Mouse (Mus musculus) heart, embryonic 13.5 days (tissue): ENCODE data around the gene Rnf43. TPM values are rescaled to one million over a fixed set of nuclear protein-coding genes. Genes with fewer than 3 reads are reported as not detected.
A peak's percentile ranks its signal among the peaks of the same experiment; 100 is the strongest.

Source experiments
- ATAC-seq: fragments of 200-750 bp; cut with Nextera tagmentation; 2 replicates; pipeline ENCODE4 v1.8.0; 2017; ENCODE audit warnings: moderate TSS enrichment; ENCODE audit not compliant: insufficient number of reproducible peaks, low FRiP score, low TSS enrichment; ENCODE audit errors: extremely low read depth
- H3K27ac ChIP-seq: fragments of 300-500 bp; sonication (generic); replicated peaks from 2 replicates; pipeline ENCODE4 v1.5.1; 2015; ENCODE audit warnings: moderate library complexity, mild to moderate bottlenecking, inconsistent platforms
- H3K27me3 ChIP-seq: fragments of 300-500 bp; sonication (generic); replicated peaks from 2 replicates; pipeline ENCODE4 v1.6.1; 2015; ENCODE audit warnings: mild to moderate bottlenecking, inconsistent platforms
- H3K36me3 ChIP-seq: fragments of 300-500 bp; sonication (generic); 2 replicates; pipeline ENCODE4 v1.6.1; 2015; ENCODE audit warnings: mild to moderate bottlenecking, inconsistent platforms
- H3K4me1 ChIP-seq: fragments of 300-500 bp; sonication (generic); 2 replicates; pipeline ENCODE4 v1.6.1; 2015; ENCODE audit warnings: inconsistent platforms
- H3K4me2 ChIP-seq: fragments of 300-500 bp; sonication (generic); 2 replicates; pipeline ENCODE4 v1.6.1; 2015; ENCODE audit warnings: inconsistent platforms, mild to moderate bottlenecking, moderate library complexity
- H3K4me3 ChIP-seq: fragments of 300-500 bp; sonication (generic); 2 replicates; pipeline ENCODE4 v1.5.1; 2015; ENCODE audit warnings: moderate library complexity, mild to moderate bottlenecking, inconsistent platforms
- H3K9ac ChIP-seq: fragments of 300-500 bp; sonication (generic); 2 replicates; pipeline ENCODE4 v1.6.1; 2015; ENCODE audit warnings: inconsistent platforms, mild to moderate bottlenecking, moderate library complexity
- H3K9me3 ChIP-seq: fragments of 300-500 bp; sonication (generic); 2 replicates; pipeline ENCODE4 v1.6.1; 2016; ENCODE audit warnings: inconsistent platforms
- WGBS: fragments of 180-500 bp; shearing (Covaris S2); methylation state at CpG from one replicate; pipeline ENCODE4 v1.1.7; 2015; ENCODE audit warnings: mixed read lengths; 5-methylcytosine and 5-hydroxymethylcytosine counted together
- polyA plus RNA-seq: library from polyadenylated mRNA; unstranded; fragments of >200 nt; fragmentation: Nextera tagmentation; extraction: Ambion mirVana; gene quantifications from 2 replicates; pipeline ENCODE4 v1.2.1, GENCODE M21; 2015

Gene Rnf43
- polyA plus RNA-seq, 1 experiment from 2014 or later = 1.6 TPM

DNA sequence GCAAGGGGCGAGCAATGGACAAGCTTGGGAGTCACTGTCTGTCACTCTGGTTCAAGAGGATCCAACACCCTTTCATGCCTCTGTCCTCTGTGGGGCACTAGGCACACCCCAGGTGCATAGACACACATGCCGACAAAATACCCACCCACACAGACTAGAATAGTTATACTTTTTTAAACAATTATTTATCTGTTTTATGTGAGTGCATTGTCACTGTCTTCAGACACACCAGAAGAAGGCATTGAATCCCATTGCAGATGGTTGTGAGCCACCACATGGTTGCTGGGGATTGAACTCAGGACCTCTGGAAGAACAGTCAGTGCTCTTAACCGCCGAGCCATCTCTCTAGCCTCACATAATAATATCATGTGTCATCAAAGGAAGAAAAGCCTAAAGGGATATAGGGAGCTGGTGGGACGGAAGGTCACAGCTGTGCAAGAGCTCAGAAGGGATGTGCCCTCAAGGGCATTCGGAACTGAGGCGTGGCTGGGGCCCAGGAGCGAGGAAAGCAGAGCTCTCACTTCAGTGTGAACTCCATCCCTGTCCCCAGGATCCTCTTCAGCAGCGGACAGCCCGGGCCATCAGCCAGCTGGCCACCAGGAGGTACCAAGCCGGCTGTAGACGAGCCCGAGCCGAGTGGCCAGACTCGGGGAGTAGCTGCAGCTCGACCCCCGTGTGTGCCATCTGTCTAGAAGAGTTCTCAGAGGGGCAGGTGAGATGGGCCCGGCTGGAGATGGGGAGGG, 66.5 kb downstream of the Rnf43 start:
- Histone ChIP-seq H3K4me2 (peak overlapping the region; percentile 20), H3K4me1 (peaks cover 49% of the 10 kb centered on the region), H3K9me3 (no peaks in the 10 kb centered on the region), H3K36me3 (no peaks in the 10 kb centered on the region), H3K27me3 (peaks cover 4% of the 10 kb centered on the region; the same call in 1 of the 2 replicates), H3K9ac (no peak overlapping the region), H3K27ac (no peak overlapping the region), H3K4me3 (no peak overlapping the region)
- 58% methylated on average over 18 of the region's 18 CpGs for WGBS
- no peak for ATAC-seq

- H3K9me3 ChIP-seq = no peaks in the 10 kb centered on the region
- ATAC-seq = no peak
- no peak overlapping the region for H3K9ac ChIP-seq
- H3K27ac ChIP-seq = 0 out of 2 replicates have a peak overlapping the region, but pooled peaks have one; percentile 9
- H3K36me3 ChIP-seq = no peaks in the 10 kb centered on the region
- 54% methylated on average over 13 of the region's 13 CpGs for WGBS
- peak overlapping the region; percentile 20 for H3K4me2 ChIP-seq
- H3K4me1 ChIP-seq = peaks cover 53% of the 10 kb centered on the region
- peaks cover 4% of the 10 kb centered on the region; the same call in 1 of the 2 replicates for H3K27me3 ChIP-seq
- no peak overlapping the region for H3K4me3 ChIP-seq
Measured at GRCm38 (mm10) chr11:87729593-87730185, 67.2 kb downstream of the Rnf43 start.

DNA sequence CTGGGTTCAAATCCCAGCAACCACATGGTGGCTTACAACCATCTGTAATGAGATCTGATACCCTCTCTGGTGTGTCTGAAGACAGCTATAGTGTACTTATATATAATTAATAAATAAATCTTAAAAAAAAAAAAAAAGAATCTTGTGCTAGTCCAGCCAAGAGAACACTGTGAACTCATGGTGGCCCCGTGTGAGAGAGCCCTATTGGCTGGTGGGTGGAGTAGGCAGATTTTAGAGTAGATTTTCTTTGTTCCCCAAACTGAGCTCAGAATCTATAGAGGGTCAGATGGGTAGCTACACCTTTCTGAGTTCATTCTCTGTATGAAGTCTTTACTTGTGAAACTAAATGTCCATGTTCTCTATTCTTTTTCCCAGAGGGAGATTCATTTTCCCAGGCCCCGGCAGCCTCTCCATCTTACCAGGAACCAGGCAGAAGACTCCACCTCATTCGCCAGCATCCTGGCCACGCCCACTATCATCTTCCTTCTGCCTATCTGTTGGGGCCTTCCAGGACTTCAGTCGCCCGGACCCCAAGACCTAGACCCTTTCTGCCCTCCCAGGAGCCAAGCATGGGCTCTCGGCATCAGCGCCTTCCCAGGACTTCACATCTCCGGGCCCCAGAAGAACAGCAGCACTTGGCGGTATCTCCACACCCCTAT, 68.3 kb downstream of the Rnf43 start:
- H3K27me3 ChIP-seq = peaks cover 4% of the 10 kb centered on the region; the same call in 1 of the 2 replicates
- H3K36me3 ChIP-seq = no peaks in the 10 kb centered on the region
- H3K4me2 ChIP-seq = no peak overlapping the region
- peaks cover 50% of the 10 kb centered on the region for H3K4me1 ChIP-seq
- 68% methylated on average over 10 of the region's 10 CpGs for WGBS
- H3K9me3 ChIP-seq = no peaks in the 10 kb centered on the region
- H3K27ac ChIP-seq = no peak overlapping the region
- ATAC-seq = no peak
- H3K4me3 ChIP-seq = no peak overlapping the region
- H3K9ac ChIP-seq = no peak overlapping the region

DNA sequence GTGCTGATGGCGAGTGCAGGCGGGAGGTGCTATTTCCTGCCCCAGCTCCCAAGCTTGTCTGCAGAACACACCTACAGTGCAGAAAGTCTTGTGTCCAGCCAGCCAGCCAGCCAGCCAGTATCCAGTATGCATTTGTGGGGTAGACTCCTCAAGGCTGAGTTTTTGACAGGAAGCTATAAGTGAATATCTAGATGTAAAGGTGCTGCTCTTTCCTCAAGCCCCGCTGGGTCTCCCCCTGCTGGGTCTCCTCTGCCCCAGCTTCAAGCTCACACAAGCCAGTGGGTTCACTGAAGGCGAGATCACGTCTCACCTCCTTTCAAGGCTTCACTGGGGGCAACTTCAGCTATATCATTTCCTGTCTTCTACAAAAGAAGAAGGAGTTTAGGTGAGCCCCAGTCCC, 71.8 kb downstream of the Rnf43 start:
- no peak overlapping the region for H3K27ac ChIP-seq
- H3K4me3 ChIP-seq = peak overlapping the region; percentile 20
- H3K9me3 ChIP-seq = no peaks in the 10 kb centered on the region
- peak overlapping the region; percentile 58 for H3K4me2 ChIP-seq
- H3K4me1 ChIP-seq = peaks cover 42% of the 10 kb centered on the region
- 40% methylated on average over 5 of the region's 5 CpGs for WGBS
- H3K36me3 ChIP-seq = peaks cover 5% of the 10 kb centered on the region; the same call in 1 of the 2 replicates
- no peak for ATAC-seq
- peak overlapping the region; percentile 71 for H3K9ac ChIP-seq
- no peaks in the 10 kb centered on the region; the same call in 1 of the 2 replicates for H3K27me3 ChIP-seq

GRCm38 (mm10) chr11:87735691-87736090, 73.2 kb downstream of the Rnf43 start:
- 0 out of 2 replicates have a peak overlapping the region, but pooled peaks have one; percentile 97 for H3K4me3 ChIP-seq
- H3K27me3 ChIP-seq = no peaks in the 10 kb centered on the region; the same call in 1 of the 2 replicates
- peaks cover 19% of the 10 kb centered on the region for H3K36me3 ChIP-seq
- no peaks in the 10 kb centered on the region for H3K9me3 ChIP-seq
- H3K4me1 ChIP-seq = peaks cover 34% of the 10 kb centered on the region
- peak overlapping the region; percentile 98 for H3K4me2 ChIP-seq
- peak overlapping the region; percentile 94; the same call in 1 of the 2 replicates for H3K9ac ChIP-seq
- 51% methylated on average over 6 of the region's 6 CpGs for WGBS
- no peak for ATAC-seq
- peak overlapping the region; percentile 90 for H3K27ac ChIP-seq

DNA sequence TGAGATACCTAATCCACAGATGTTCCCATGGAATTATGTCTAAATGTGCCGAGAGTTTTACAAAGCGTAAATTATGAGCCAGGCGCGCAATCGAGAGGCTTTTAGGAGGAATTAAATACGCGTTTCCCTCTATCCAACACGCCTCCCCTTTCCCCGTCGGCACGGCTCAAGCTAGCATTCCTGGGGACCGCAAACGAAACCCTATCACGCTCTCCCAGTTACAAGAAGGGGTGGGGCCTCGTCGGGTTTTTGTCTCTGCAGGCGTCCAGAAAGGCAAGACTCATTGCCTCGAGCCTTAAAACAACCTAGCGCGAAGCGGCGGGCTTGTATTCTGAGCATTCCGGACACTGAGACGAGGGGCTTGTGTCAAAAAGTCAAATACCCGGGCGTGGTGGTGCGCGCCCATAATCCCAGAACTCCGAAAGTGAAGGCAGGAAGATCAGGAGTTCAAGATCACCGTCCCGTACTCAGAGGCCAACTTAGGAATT, 74.2 kb downstream of the Rnf43 start:
- 2% methylated on average over 31 of the region's 31 CpGs for WGBS

DNA sequence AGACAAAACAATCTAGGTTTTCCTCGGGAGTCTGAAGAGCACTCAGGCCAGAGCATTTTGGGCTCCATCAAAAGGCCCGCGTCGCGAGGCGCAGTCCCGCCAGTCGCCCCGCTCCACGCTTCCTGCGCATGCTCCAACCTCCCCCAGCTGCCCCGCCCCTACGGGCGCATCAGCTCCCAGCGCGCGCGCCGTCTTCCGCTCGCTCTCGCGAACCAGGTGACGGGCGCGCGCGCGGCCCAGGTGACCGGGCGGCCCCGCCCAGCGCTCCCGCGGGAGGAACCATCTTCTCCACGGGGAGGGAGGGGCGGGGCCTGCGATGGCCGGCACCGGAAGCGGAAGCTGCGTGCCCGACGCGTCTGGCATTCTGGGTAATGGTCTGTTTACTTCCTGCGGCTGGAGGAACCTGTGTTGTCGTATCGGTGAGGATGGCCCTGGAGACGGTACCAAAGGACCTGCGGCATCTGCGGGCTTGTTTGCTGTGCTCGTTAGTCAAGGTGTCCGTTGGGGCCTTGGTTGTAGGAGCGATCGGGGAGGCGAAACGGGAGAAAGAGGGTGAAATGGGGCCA, 74.7 kb downstream of the Rnf43 start, which contains the start of gene Supt4a:
Supt4a (plus strand) TSS at position 378 of the 566 bp plus-strand sequence.
- Histone ChIP-seq H3K4me3 (peak within 1 kb of the TSS; percentile 97), H3K4me1 (peaks cover 34% of the 10 kb centered on the region), H3K36me3 (peaks cover 34% of the 10 kb centered on the region), H3K9ac (peak within 1 kb of the TSS; percentile 94), H3K4me2 (peak within 1 kb of the TSS; percentile 98), H3K9me3 (no peaks in the 10 kb centered on the region), H3K27ac (peak within 1 kb of the TSS; percentile 90), H3K27me3 (no peaks in the 10 kb centered on the region; the same call in 1 of the 2 replicates)
- ATAC-seq = peak; percentile 91
- WGBS = 0% methylated on average over 56 of the region's 57 CpGs

More for the DNA sequence above, 74.2 kb downstream of the Rnf43 start:
- Histone ChIP-seq H3K27ac (peak overlapping the region; percentile 90), H3K36me3 (peaks cover 29% of the 10 kb centered on the region), H3K4me3 (peak overlapping the region; percentile 97), H3K27me3 (no peaks in the 10 kb centered on the region; the same call in 1 of the 2 replicates), H3K4me1 (peaks cover 34% of the 10 kb centered on the region), H3K9me3 (no peaks in the 10 kb centered on the region), H3K9ac (peak overlapping the region; percentile 94), H3K4me2 (peak overlapping the region; percentile 98)
- peak; percentile 41; the same call in 1 of the 2 replicates for ATAC-seq

DNA sequence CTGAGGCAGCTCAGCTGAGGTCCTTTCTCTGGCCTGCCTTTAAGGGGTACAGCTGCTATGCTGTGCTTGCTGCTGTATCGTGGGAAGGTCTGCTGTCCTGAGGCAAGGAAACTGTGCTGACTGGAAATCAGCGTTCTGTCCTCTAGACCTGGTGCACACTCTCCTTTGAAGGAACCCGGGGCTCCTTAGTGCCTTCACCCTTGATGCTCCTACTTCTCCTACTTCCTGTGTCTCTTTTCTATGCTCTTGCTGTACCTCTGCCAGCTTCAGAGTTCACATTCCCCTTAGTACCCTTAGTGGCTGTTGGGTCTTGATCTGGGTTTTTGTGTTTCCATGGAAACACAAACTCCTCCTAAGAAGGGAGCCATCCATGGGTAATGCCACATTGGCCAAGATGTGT, 81.2 kb downstream of the Rnf43 start:
- Histone ChIP-seq H3K9ac (no peak overlapping the region), H3K9me3 (no peaks in the 10 kb centered on the region), H3K27ac (no peak overlapping the region), H3K27me3 (peaks cover 11% of the 10 kb centered on the region; the same call in 1 of the 2 replicates), H3K4me2 (no peak overlapping the region), H3K4me1 (0 out of 2 replicates have a peak, but pooled peaks cover 4% of the 10 kb centered on the region), H3K36me3 (peaks cover 67% of the 10 kb centered on the region), H3K4me3 (no peak overlapping the region)
- 86% methylated on average over 3 of the region's 3 CpGs for WGBS
- ATAC-seq = no peak

DNA sequence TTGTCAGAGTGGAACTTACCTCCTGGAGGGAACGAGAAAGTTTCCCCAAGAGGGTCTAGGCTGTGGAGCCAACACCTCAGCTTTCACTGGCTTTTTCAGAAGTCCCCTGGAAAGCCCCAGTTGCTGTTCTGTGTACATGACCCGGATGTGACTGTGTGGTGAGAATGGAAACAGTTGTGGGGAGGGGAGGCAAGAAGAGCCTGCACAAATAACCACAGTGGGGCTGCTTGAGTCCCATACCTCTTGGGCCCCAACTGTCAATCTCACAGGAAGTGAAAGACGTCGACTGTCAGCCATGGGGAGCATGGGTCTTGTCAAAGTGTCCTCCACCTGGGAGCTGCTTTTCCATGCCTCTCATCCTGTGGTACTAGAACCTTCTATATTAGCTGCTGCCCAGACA, 82.4 kb downstream of the Rnf43 start:
- Histone ChIP-seq H3K4me1 (peaks cover 12% of the 10 kb centered on the region; the same call in 1 of the 2 replicates), H3K4me2 (no peak overlapping the region), H3K9me3 (no peaks in the 10 kb centered on the region), H3K9ac (no peak overlapping the region), H3K27ac (no peak overlapping the region), H3K27me3 (peaks cover 23% of the 10 kb centered on the region; the same call in 1 of the 2 replicates), H3K36me3 (peaks cover 56% of the 10 kb centered on the region), H3K4me3 (no peak overlapping the region)
- no peak for ATAC-seq
- 65% methylated on average over 4 of the region's 4 CpGs for WGBS

DNA sequence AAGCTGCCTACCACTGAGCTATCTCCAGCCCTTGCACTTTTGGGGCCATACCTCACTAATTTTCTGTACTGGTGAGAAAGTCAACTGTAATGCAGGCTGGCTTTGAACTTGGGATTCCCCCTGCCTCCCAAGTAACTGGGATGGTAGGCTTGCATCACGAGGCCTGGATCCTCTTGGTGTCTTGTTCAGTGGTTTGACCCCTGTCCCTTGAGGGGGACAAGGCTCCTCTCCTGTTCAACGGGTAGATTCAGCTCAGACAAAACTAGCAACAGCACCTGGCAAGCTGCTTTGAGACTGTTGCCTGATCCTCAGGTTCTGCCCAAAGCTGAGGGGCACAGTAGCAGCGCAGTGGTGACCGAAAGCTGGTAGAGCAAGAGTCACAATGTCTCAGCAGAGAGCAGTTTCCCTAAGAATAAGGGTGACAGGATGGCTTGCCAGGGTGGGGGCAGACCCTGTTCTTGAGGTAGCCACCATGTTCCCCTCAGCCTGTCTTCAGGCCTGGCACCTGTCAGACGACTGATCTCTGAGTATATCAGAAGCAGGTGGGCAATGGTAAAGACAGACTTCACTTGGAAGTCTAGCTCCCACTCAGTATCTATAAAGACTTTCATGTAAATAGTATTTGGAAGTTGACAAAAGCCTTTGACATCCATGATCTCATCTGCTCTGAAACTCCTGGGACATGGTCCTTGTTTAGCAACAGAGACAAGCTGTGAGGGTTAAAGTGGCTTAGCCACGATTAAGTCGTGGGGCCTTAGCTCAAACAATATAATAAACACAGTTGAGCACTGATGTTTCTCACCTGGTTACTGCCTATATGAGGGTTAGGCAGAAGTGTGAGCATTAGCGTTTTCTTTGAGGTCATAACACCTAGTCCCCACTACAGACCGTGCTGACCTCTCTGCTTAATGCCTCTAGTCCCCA, 83.4 kb downstream of the Rnf43 start:
- Histone ChIP-seq H3K27me3 (peaks cover 29% of the 10 kb centered on the region; the same call in 1 of the 2 replicates), H3K9ac (no peak overlapping the region), H3K4me2 (no peak overlapping the region), H3K4me3 (no peak overlapping the region), H3K9me3 (no peaks in the 10 kb centered on the region), H3K4me1 (peaks cover 12% of the 10 kb centered on the region; the same call in 1 of the 2 replicates), H3K27ac (no peak overlapping the region), H3K36me3 (peaks cover 46% of the 10 kb centered on the region)
- no peak for ATAC-seq
- 77% methylated on average over 9 of the region's 9 CpGs for WGBS
